Mouse (Mus musculus): ENCODE data around the gene Gimap3.
A peak's percentile ranks its signal among the peaks of the same experiment; 100 is the strongest.

Gene Gimap3

GRCm38 (mm10) chr6:48770696-48771095, at the start of gene Gimap3:
Gimap3 (minus strand) TSS chr6:48770851.
- DNase-seq: no peak

GRCm38 (mm10) chr6:48817815-48818214, 47.2 kb upstream of the Gimap3 start:
- peak; percentile 83 to 87 for DNase-seq

GRCm38 (mm10) chr6:48815013-48815412, 44.4 kb upstream of the Gimap3 start:
- DNase-seq: no peak

- no peak for DNase-seq
These were observed 39.0 kb upstream of the Gimap3 start for GRCm38 (mm10) chr6:48809494-48810219.

GRCm38 (mm10) chr6:48806746-48807145, 36.1 kb upstream of the Gimap3 start:
- DNase-seq: no peak

- no peak for DNase-seq
These were observed 33.7 kb upstream of the Gimap3 start for GRCm38 (mm10) chr6:48804346-48804745.

GRCm38 (mm10) chr6:48803406-48804051, 32.9 kb upstream of the Gimap3 start:
- DNase-seq: no peak

- no peak for DNase-seq
These were observed 31.2 kb upstream of the Gimap3 start for GRCm38 (mm10) chr6:48801897-48802296.

GRCm38 (mm10) chr6:48787867-48788266, 17.2 kb upstream of the Gimap3 start:
- no peak for DNase-seq

GRCm38 (mm10) chr6:48785601-48786000, 14.9 kb upstream of the Gimap3 start:
- no peak for DNase-seq

GRCm38 (mm10) chr6:48785189-48785588, 14.5 kb upstream of the Gimap3 start:
- DNase-seq: no peak

GRCm38 (mm10) chr6:48784406-48784805, 13.8 kb upstream of the Gimap3 start:
- no peak for DNase-seq

- DNase-seq: peak; percentile 86 to 91
These were observed 1.4 kb upstream of the Gimap3 start for GRCm38 (mm10) chr6:48772030-48772429.

- no peak for DNase-seq
These were observed 1.7 kb downstream of the Gimap3 start for GRCm38 (mm10) chr6:48768933-48769332.

GRCm38 (mm10) chr6:48768178-48768869, 2.3 kb downstream of the Gimap3 start:
- DNase-seq: no peak

- no peak for DNase-seq
These were observed 6.2 kb downstream of the Gimap3 start for GRCm38 (mm10) chr6:48764496-48764895.

GRCm38 (mm10) chr6:48763567-48764270, 6.9 kb downstream of the Gimap3 start:
- DNase-seq: no peak

GRCm38 (mm10) chr6:48747091-48747966, 23.3 kb downstream of the Gimap3 start:
- DNase-seq: no peak

GRCm38 (mm10) chr6:48745959-48746889, 24.4 kb downstream of the Gimap3 start, which contains the start of gene Gimap5:
Gimap5 (plus strand) TSS chr6:48746197.
- DNase-seq: peak; percentile 37 to 48

- DNase-seq: no peak
These were observed 25.2 kb downstream of the Gimap3 start for GRCm38 (mm10) chr6:48745490-48745889.
